Mouse (Mus musculus): ENCODE measurements around the gene Swi5.

- no peak for TF ChIP-seq ETS1 (IDR thresholded peaks at IDR 0.05; ENCODE audit: low read depth, low read length)
- no peak for TF ChIP-seq USF1 (IDR thresholded peaks at IDR 0.05; ENCODE audit: low read depth, low read length)
- no peak for TF ChIP-seq POLR2A (IDR thresholded peaks at IDR 0.05; ENCODE audit: control insufficient read depth in 1 of 2, insufficient read depth in 1 of 2, low read depth in 1 of 2, low read length in 2 of 2, poor library complexity in 1 of 2)
Observed at GRCm38 (mm10) chr2:32319586-32320580, 32.0 kb upstream of the Swi5 start.
